Mouse (Mus musculus): ENCODE results near the gene Zfand2a.

The Zfand2a gene

GRCm38 (mm10) chr5:139432747-139433508 lies 51.4 kb downstream of the Zfand2a start:
- no peak for DNase-seq (ENCODE audit: low spot score in 2 of 2)

GRCm38 (mm10) chr5:139432333-139432732 lies 52.0 kb downstream of the Zfand2a start:
- no peak for DNase-seq (ENCODE audit: low spot score in 2 of 2)

GRCm38 (mm10) chr5:139429818-139430341 lies 54.5 kb downstream of the Zfand2a start:
- no peak for DNase-seq (ENCODE audit: low spot score in 2 of 2)

GRCm38 (mm10) chr5:139427989-139428388 lies 56.4 kb downstream of the Zfand2a start:
- no peak for DNase-seq (ENCODE audit: low spot score in 2 of 2)

GRCm38 (mm10) chr5:139427001-139427400 lies 57.3 kb downstream of the Zfand2a start:
- no peak for DNase-seq (ENCODE audit: low spot score in 2 of 2)

- DNase-seq (ENCODE audit: low spot score in 2 of 2): no peak
Measured at GRCm38 (mm10) chr5:139425198-139425597, 59.2 kb downstream of the Zfand2a start.

- DNase-seq (ENCODE audit: low spot score in 2 of 2): no peak
Measured at GRCm38 (mm10) chr5:139423026-139423865, 61.1 kb downstream of the Zfand2a start, which contains the start of gene Gper1. Gene Gper1 (plus strand): TSS chr5:139423151.

All from spleen, postnatal 10 days (tissue).